In the genomic region with DNA sequence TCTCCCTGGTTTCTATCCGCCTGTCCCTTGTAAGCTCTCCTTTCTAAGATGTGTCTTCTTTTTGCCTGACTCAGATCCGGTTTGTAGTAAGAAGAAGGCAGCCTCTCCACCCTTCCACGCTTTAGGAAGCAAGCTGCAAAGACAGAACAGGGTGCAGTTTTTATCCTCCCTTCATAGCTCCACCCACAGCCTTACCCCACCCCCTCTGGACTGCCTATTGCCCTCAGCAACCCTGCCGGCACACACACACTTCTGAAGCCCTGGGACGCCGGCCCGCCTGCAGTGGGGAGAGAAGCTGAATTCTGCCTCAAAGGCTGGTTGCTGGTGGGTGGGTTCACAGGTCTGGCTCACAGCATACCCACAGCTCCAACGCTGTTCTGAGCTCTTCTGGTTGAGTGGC, we compare ENCODE assay signal across 12 mouse cellular contexts. TPM values are rescaled to one million over a fixed set of nuclear protein-coding genes. Genes with fewer than 3 reads are reported as not detected.
DNase-seq lines count a peak whose midpoint lies in the region; ATAC-seq and TF ChIP-seq lines count a peak whose summit lies in the region.
"Had no signal": no experiment of that assay in that cellular context is flagged by ENCODE, and none has a peak within 500 bp of the region (broad histone marks: within the 10 kb centered on the region; RNA-seq: fewer than 3 reads in every experiment).

No protein-coding gene starts in this region.

- H3K9ac ChIP-seq in hindbrain, embryonic 12.5 days = no peak overlapping the region
- H3K9ac ChIP-seq in hindbrain, postnatal 0 days (replicated peaks; ENCODE audit: low read length) = no peak overlapping the region
- no peak overlapping the region for H3K9ac ChIP-seq in midbrain, embryonic 15.5 days

- peaks cover 16% of the 10 kb centered on the region for H3K4me1 ChIP-seq in hindbrain, embryonic 12.5 days
- H3K4me1 ChIP-seq in hindbrain, postnatal 0 days (ENCODE audit: insufficient read depth, low read length) = 0 out of 2 replicates have a peak, but pooled peaks cover under 1% of the 10 kb centered on the region
- peaks cover 23% of the 10 kb centered on the region for H3K4me1 ChIP-seq in midbrain, embryonic 15.5 days

- H3K4me3 ChIP-seq in hindbrain, embryonic 12.5 days = no peak overlapping the region
- no peak overlapping the region for H3K4me3 ChIP-seq in hindbrain, postnatal 0 days (ENCODE audit: low read length)
- H3K4me3 ChIP-seq in midbrain, embryonic 15.5 days = no peak overlapping the region
- H3K4me3 ChIP-seq: heart, adult 2 months had no signal

- intact Hi-C loops in heart, postnatal 10 days (cut with DNase I) = no loop called here

- no peak for ATAC-seq in hindbrain, embryonic 12.5 days (ENCODE audit: low FRiP score)
- no peak for ATAC-seq in hindbrain, postnatal 0 days
- ATAC-seq in midbrain, embryonic 15.5 days (replicated peaks) = no peak

- WGBS in hindbrain, embryonic 12.5 days = under 1% methylated on average over 8 of the region's 8 CpGs
- 7% methylated on average over 8 of the region's 8 CpGs for WGBS in hindbrain, postnatal 0 days
- WGBS in midbrain, embryonic 15.5 days = 2% methylated on average over 8 of the region's 8 CpGs

- H3K4me2 ChIP-seq in hindbrain, embryonic 12.5 days (replicated peaks) = 0 out of 2 replicates have a peak overlapping the region, but pooled peaks have one; percentile 6
- no peak overlapping the region for H3K4me2 ChIP-seq in hindbrain, postnatal 0 days (ENCODE audit: low read depth, low read length)
- H3K4me2 ChIP-seq in midbrain, embryonic 15.5 days = 0 out of 2 replicates have a peak overlapping the region, but pooled peaks have one; percentile 2

- H3K9me3 ChIP-seq in hindbrain, embryonic 12.5 days (replicated peaks) = no peaks in the 10 kb centered on the region
- no peaks in the 10 kb centered on the region for H3K9me3 ChIP-seq in hindbrain, postnatal 0 days (ENCODE audit: low read length)
- no peaks in the 10 kb centered on the region for H3K9me3 ChIP-seq in midbrain, embryonic 15.5 days

- no peak overlapping the region for H3K27ac ChIP-seq in hindbrain, embryonic 12.5 days
- no peak overlapping the region for H3K27ac ChIP-seq in hindbrain, postnatal 0 days
- H3K27ac ChIP-seq in midbrain, embryonic 15.5 days = no peak overlapping the region
- H3K27ac ChIP-seq: heart, adult 2 months; kidney, postnatal 0 days had no signal

- peaks cover 59% of the 10 kb centered on the region for H3K27me3 ChIP-seq in hindbrain, embryonic 12.5 days
- H3K27me3 ChIP-seq in hindbrain, postnatal 0 days (ENCODE audit: insufficient read depth, low read length) = peaks cover 3% of the 10 kb centered on the region; the same call in 1 of the 2 replicates
- H3K27me3 ChIP-seq in midbrain, embryonic 15.5 days (replicated peaks) = peaks cover 44% of the 10 kb centered on the region

- H3K36me3 ChIP-seq in hindbrain, embryonic 12.5 days = no peaks in the 10 kb centered on the region
- no peaks in the 10 kb centered on the region for H3K36me3 ChIP-seq in hindbrain, postnatal 0 days (ENCODE audit: insufficient read depth, low read length)
- no peaks in the 10 kb centered on the region for H3K36me3 ChIP-seq in midbrain, embryonic 15.5 days (replicated peaks)

- no peak for DNase-seq in hindbrain, postnatal 0 days (ENCODE audit: low spot score)
- DNase-seq in retina, embryonic 14.5 days (ENCODE audit: low spot score) = peak; percentile 18
- no peak for DNase-seq in retina, postnatal 1 day
- peak; percentile 80 for DNase-seq in brain, adult 2 months (ENCODE audit: low read depth, low spot score)
- no peak for DNase-seq in heart, postnatal 10 days
- no peak for DNase-seq in spleen, adult 18-20 months
- DNase-seq: heart, adult 2 months; liver; thymus, postnatal 36 days had no signal

- no peak for TF ChIP-seq CTCF in hindbrain, postnatal 0 days (IDR thresholded peaks at IDR 0.05; ENCODE audit: low read depth)

RNA-seq across cellular contexts. Expression of gene Nefh, which starts 6.1 kb away (rescaled TPM):
- polyA plus RNA-seq in hindbrain, embryonic 12.5 days (2016; fragmentation: Nextera tagmentation; extraction: Ambion mirVana) = 1.4 and 1.5 TPM in 2 replicates
- total RNA-seq in hindbrain, postnatal 0 days (2014; rRNA removed) = 46.6 and 60.3 TPM in 2 replicates
- polyA plus RNA-seq in hindbrain, postnatal 0 days (2015; fragmentation: Nextera tagmentation; extraction: Ambion mirVana) = 21.7 and 22.5 TPM in 2 replicates
- 3.6 and 3.9 TPM in 2 replicates for polyA plus RNA-seq in midbrain, embryonic 15.5 days (2015; fragmentation: Nextera tagmentation; extraction: Ambion mirVana)
- total RNA-seq in heart, postnatal 10 days (2021) = under 1 TPM in 1 of 2 experiments, not detected in 1; 0.07 TPM

RNA-seq across cellular contexts. Expression of gene Ap1b1, which starts 32.7 kb away (rescaled TPM):
- polyA plus RNA-seq in hindbrain, embryonic 12.5 days (2016; fragmentation: Nextera tagmentation; extraction: Ambion mirVana) = 76.4 and 83.3 TPM in 2 replicates
- 141 and 150 TPM in 2 replicates for total RNA-seq in hindbrain, postnatal 0 days (2014; rRNA removed)
- 85.3 and 89.1 TPM in 2 replicates for polyA plus RNA-seq in hindbrain, postnatal 0 days (2015; fragmentation: Nextera tagmentation; extraction: Ambion mirVana)
- polyA plus RNA-seq in midbrain, embryonic 15.5 days (2015; fragmentation: Nextera tagmentation; extraction: Ambion mirVana) = 110 and 113 TPM in 2 replicates
- total RNA-seq in heart, postnatal 10 days (2021) = 10 to 100 TPM; 46.8 to 50.9 TPM

RNA-seq across cellular contexts. Expression of gene Thoc5, which starts 58.8 kb away (rescaled TPM):
- 52.6 and 55.6 TPM in 2 replicates for polyA plus RNA-seq in hindbrain, embryonic 12.5 days (2016; fragmentation: Nextera tagmentation; extraction: Ambion mirVana)
- 30.3 and 37.8 TPM in 2 replicates for total RNA-seq in hindbrain, postnatal 0 days (2014; rRNA removed)
- 36.5 and 38.1 TPM in 2 replicates for polyA plus RNA-seq in hindbrain, postnatal 0 days (2015; fragmentation: Nextera tagmentation; extraction: Ambion mirVana)
- polyA plus RNA-seq in midbrain, embryonic 15.5 days (2015; fragmentation: Nextera tagmentation; extraction: Ambion mirVana) = 58.2 and 59.7 TPM in 2 replicates
- 10 to 100 TPM; 19.7 to 21.5 TPM for total RNA-seq in heart, postnatal 10 days (2021)

Comparison
In these comparisons a context has a peak if more than half of its experiments do, and no peak if none do; other contexts are left out.
1. DNase-seq: peak in retina, embryonic 14.5 days (single experiment) and brain, adult 2 months (single experiment); none in hindbrain, postnatal 0 days (single experiment), retina, postnatal 1 day (single experiment), heart, postnatal 10 days (0 of 2) and spleen, adult 18-20 months (0 of 2).